Mouse (Mus musculus): ENCODE data around the gene Rpl41. TPM values are rescaled to one million over a fixed set of nuclear protein-coding genes. Genes with fewer than 3 reads are reported as not detected.
"Not testable (repeated sequence)": the region's sequence is repeated elsewhere in the genome, so short reads cannot be mapped to it uniquely, and the experiment has no call there.

The Rpl41 gene
- polyA plus RNA-seq, 1 experiment from 2014 or later, result 2,372 TPM

DNA sequence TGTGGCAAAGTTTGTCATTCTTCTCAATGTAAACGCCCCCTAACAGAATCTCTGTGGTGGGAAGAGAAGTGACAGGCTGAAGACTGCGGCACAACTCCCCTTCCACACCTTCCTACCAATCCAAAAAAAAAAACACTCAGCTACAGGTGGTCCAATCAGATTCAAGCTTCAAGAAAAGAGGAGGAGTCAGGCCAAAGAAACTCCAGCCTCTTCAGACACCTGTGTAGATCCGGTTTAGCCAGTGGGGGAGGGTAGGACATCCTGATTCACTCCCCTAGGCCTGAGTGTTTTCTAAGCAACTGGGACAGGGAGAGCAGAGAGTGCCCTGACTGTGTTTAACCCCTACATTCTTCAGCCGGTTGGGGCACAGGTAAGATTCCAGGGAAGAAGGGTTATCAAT, 35.3 kb upstream of the Rpl41 start:
- H3K9ac ChIP-seq (replicated peaks), result no peak overlapping the region
- peaks cover 6% of the 10 kb centered on the region for H3K4me1 ChIP-seq
- ATAC-seq (ENCODE audit: low FRiP score), result no peak
- H3K4me2 ChIP-seq, result no peak overlapping the region
- no peak overlapping the region for H3K4me3 ChIP-seq (replicated peaks)
- H3K9me3 ChIP-seq (replicated peaks), result no peaks in the 10 kb centered on the region
- 7% methylated on average over 4 of the region's 4 CpGs for WGBS
- no peaks in the 10 kb centered on the region for H3K36me3 ChIP-seq
- H3K27ac ChIP-seq (replicated peaks), result no peak overlapping the region
- peaks cover 46% of the 10 kb centered on the region for H3K27me3 ChIP-seq (replicated peaks)

DNA sequence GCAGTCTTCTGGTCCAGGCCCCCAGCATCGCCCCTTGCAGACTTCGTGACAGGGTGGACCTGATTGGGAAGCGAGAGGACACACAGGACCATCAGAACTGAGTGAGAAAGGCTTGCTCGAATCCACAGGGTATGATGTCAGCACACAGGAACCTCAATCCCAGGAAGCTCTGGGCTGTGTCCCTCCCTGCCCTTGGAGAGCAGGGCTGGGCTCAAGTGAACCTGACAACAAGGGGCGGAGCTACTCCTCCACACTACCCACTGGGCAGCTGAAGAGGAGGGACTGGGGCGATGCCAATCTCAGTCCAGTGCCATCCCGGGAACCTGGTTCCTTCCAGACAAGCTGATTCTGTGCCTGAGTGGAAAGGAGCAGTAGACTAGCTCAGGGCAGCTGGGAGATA, 34.5 kb upstream of the Rpl41 start:
- Histone ChIP-seq H3K9ac (replicated peaks) (no peak overlapping the region), H3K27me3 (replicated peaks) (peaks cover 39% of the 10 kb centered on the region), H3K27ac (replicated peaks) (no peak overlapping the region), H3K36me3 (no peaks in the 10 kb centered on the region), H3K9me3 (replicated peaks) (no peaks in the 10 kb centered on the region), H3K4me1 (no peaks in the 10 kb centered on the region), H3K4me2 (no peak overlapping the region), H3K4me3 (replicated peaks) (no peak overlapping the region)
- 30% methylated on average over 7 of the region's 7 CpGs for WGBS
- ATAC-seq (ENCODE audit: low FRiP score), result no peak

DNA sequence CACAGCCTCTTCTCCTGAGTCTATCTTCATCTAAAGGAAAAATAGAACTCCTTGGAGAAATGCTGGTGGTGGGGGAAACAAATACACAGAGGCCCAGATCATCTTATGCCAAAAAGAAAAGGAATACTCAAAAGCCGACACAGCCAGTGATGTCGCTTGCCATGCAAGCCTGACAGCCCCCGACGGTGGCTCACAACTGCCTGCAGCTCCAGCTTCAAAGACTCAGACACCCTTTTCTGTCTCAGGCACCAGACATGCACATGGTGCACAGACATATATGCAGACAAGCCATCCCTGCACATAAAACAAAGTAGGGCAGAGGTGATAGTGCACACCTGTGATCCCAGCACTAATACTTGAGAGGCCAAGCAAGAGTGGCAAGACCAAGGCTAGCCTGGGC, 30.6 kb upstream of the Rpl41 start:
- Histone ChIP-seq H3K9me3 (replicated peaks) (no peaks in the 10 kb centered on the region), H3K27me3 (replicated peaks) (peaks cover 9% of the 10 kb centered on the region), H3K27ac (replicated peaks) (no peak overlapping the region), H3K4me1 (no peaks in the 10 kb centered on the region), H3K9ac (replicated peaks) (no peak overlapping the region), H3K36me3 (no peaks in the 10 kb centered on the region), H3K4me2 (no peak overlapping the region), H3K4me3 (replicated peaks) (no peak overlapping the region)
- 91% methylated on average over 4 of the region's 4 CpGs for WGBS
- no peak for ATAC-seq (ENCODE audit: low FRiP score)

DNA sequence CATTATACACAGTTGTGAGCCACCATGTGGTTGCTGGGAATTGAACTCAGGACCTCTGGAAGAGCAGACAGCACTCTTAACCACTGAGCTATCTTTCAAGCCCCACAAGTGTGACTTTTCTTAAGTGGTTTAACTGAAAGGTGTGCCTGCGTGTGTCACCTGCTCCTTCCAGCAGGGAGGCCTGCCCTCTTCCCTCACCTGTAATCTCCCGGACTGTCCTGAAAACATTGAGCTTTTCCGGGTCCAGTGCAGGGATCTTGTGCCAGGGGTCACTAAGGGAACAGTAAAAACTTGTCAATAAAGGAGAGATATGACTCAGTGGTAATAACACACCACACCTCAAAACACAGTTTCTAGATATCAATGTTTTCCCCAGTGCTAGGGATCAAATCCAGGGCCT, 30.2 kb upstream of the Rpl41 start:
- ATAC-seq (ENCODE audit: low FRiP score), result no peak
- 93% methylated on average over 3 of the region's 3 CpGs for WGBS
- Histone ChIP-seq H3K4me1 (no peaks in the 10 kb centered on the region), H3K4me2 (no peak overlapping the region), H3K4me3 (replicated peaks) (no peak overlapping the region), H3K9me3 (replicated peaks) (no peaks in the 10 kb centered on the region), H3K27me3 (replicated peaks) (peaks cover 5% of the 10 kb centered on the region), H3K27ac (replicated peaks) (no peak overlapping the region), H3K36me3 (no peaks in the 10 kb centered on the region), H3K9ac (replicated peaks) (no peak overlapping the region)

GRCm38 (mm10) chr10:128578330-128578729, 29.2 kb upstream of the Rpl41 start:
- 85% methylated on average over 11 of the region's 11 CpGs for WGBS
- no peaks in the 10 kb centered on the region for H3K36me3 ChIP-seq
- H3K4me2 ChIP-seq, result no peak overlapping the region
- H3K9me3 ChIP-seq (replicated peaks), result no peaks in the 10 kb centered on the region
- H3K4me3 ChIP-seq (replicated peaks), result no peak overlapping the region
- H3K27me3 ChIP-seq (replicated peaks), result no peaks in the 10 kb centered on the region; the same call in 1 of the 2 replicates
- H3K9ac ChIP-seq (replicated peaks), result no peak overlapping the region
- H3K27ac ChIP-seq (replicated peaks), result no peak overlapping the region
- no peaks in the 10 kb centered on the region for H3K4me1 ChIP-seq
- no peak for ATAC-seq (ENCODE audit: low FRiP score)

DNA sequence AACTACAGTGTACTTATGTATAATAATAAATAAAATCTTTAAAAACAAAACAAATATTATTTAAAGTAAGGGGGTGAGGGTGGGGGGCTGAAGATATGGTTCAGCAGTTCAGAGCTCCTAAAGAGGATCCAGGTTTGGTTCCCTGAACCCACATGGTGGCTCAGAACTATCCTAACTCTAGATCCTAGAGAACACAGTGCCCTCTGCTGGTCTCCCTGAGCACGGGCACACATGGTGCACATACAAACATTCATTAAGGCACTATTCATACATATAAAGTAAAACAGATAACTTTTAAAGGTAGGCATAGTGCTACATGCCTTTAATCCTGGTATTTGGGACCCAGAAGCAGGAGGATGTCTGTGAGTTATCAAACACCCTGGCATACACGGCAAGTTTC, 26.0 kb upstream of the Rpl41 start:
- H3K36me3 ChIP-seq, result no peaks in the 10 kb centered on the region
- H3K9me3 ChIP-seq (replicated peaks), result no peaks in the 10 kb centered on the region
- H3K27ac ChIP-seq (replicated peaks), result no peak overlapping the region
- H3K4me3 ChIP-seq (replicated peaks), result no peak overlapping the region
- ATAC-seq (ENCODE audit: low FRiP score), result no peak
- H3K9ac ChIP-seq (replicated peaks), result no peak overlapping the region
- no peaks in the 10 kb centered on the region for H3K4me1 ChIP-seq
- WGBS, result 91% methylated on average over 2 of the region's 2 CpGs
- H3K27me3 ChIP-seq (replicated peaks), result no peaks in the 10 kb centered on the region
- no peak overlapping the region for H3K4me2 ChIP-seq

- peaks cover 20% of the 10 kb centered on the region for H3K36me3 ChIP-seq
- peak within 1 kb of the TSS; percentile 93 for H3K27ac ChIP-seq (replicated peaks)
- ATAC-seq (ENCODE audit: low FRiP score), result peak; percentile 99
- peak within 1 kb of the TSS; percentile 93 for H3K9ac ChIP-seq (replicated peaks)
- no peaks in the 10 kb centered on the region for H3K9me3 ChIP-seq (replicated peaks)
- H3K4me3 ChIP-seq (replicated peaks), result peak within 1 kb of the TSS; percentile 92
- no peaks in the 10 kb centered on the region for H3K27me3 ChIP-seq (replicated peaks)
- peaks cover 25% of the 10 kb centered on the region for H3K4me1 ChIP-seq
- under 1% methylated on average over 58 of the region's 58 CpGs for WGBS
- peak within 1 kb of the TSS; percentile 92 for H3K4me2 ChIP-seq
Observed at GRCm38 (mm10) chr10:128565788-128566531, 16.9 kb upstream of the Rpl41 start, which contains the start of gene Pa2g4. Gene Pa2g4, minus strand, starts transcription at chr10:128565987.

DNA sequence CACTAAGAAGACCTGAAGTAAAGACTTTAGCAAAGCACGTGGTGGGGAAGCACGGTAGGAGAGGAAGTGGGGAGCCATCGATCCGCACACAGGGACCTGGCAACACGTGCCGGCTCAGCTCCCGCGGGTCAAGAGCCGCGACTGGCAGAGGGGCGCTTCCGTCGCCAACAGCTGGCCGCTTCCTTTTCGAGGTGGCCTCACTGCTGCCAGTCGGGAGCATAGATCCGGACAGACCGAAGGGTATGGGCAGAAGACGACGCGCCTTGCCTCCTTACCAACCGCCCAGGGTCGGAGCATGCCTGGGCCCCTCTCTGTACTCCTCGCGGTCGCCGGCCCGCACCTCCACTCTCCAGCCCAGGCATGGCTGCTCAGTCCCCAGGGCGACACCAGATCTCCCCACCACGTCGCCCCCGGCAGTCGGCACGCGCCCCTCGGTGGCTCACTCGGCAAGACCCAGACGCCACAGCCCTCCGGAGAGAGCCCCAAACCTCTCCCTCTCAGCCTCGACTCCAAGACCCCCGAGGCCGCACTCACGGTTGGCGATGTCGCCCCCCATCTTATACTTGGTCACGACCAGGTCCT, 16.2 kb upstream of the Rpl41 start:
- no peaks in the 10 kb centered on the region for H3K27me3 ChIP-seq (replicated peaks)
- peak overlapping the region; percentile 92 for H3K4me2 ChIP-seq
- H3K27ac ChIP-seq (replicated peaks), result peak overlapping the region; percentile 93
- under 1% methylated on average over 45 of the region's 46 CpGs for WGBS
- H3K4me3 ChIP-seq (replicated peaks), result peak overlapping the region; percentile 92
- H3K36me3 ChIP-seq, result peaks cover 27% of the 10 kb centered on the region
- H3K9ac ChIP-seq (replicated peaks), result peak overlapping the region; percentile 93
- ATAC-seq (ENCODE audit: low FRiP score), result peak; percentile 57
- peaks cover 25% of the 10 kb centered on the region for H3K4me1 ChIP-seq
- H3K9me3 ChIP-seq (replicated peaks), result no peaks in the 10 kb centered on the region

DNA sequence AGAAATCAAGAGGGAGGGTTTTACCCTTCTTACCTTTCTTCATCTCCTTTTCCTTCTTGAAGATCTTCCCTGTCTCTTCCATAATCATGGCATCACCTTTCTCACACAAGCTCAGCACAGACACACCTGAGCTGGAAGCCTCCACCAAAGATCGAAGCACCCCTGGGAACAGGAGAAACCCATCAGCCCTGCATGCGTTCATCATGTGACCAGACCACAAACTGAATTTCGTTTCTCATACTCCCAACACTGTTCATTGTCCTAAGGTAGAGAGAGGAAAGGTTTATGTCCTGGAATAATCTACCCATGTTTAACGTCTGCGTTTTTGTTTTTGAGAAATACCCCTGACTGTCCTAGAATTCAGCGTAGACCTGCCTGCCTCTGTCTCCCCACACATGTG, 14.4 kb upstream of the Rpl41 start:
- no peak for ATAC-seq (ENCODE audit: low FRiP score)
- Histone ChIP-seq H3K9me3 (replicated peaks) (no peaks in the 10 kb centered on the region), H3K27me3 (replicated peaks) (no peaks in the 10 kb centered on the region), H3K36me3 (peaks cover 43% of the 10 kb centered on the region), H3K9ac (replicated peaks) (peak overlapping the region; percentile 93; the same call in 1 of the 2 replicates), H3K4me2 (no peak overlapping the region), H3K27ac (replicated peaks) (no peak overlapping the region), H3K4me3 (replicated peaks) (0 out of 2 replicates have a peak overlapping the region, but pooled peaks have one; percentile 92), H3K4me1 (peaks cover 25% of the 10 kb centered on the region)
- 91% methylated on average over 6 of the region's 6 CpGs for WGBS

- no peaks in the 10 kb centered on the region for H3K9me3 ChIP-seq (replicated peaks)
- H3K27me3 ChIP-seq (replicated peaks), result no peaks in the 10 kb centered on the region
- 89% methylated on average over 6 of the region's 6 CpGs for WGBS
- peaks cover 50% of the 10 kb centered on the region for H3K36me3 ChIP-seq
- H3K9ac ChIP-seq (replicated peaks), result no peak overlapping the region
- ATAC-seq (ENCODE audit: low FRiP score), result no peak
- H3K27ac ChIP-seq (replicated peaks), result no peak overlapping the region
- no peak overlapping the region for H3K4me2 ChIP-seq
- no peaks in the 10 kb centered on the region for H3K4me1 ChIP-seq
- no peak overlapping the region for H3K4me3 ChIP-seq (replicated peaks)
Observed at GRCm38 (mm10) chr10:128556963-128557362, 7.9 kb upstream of the Rpl41 start.

DNA sequence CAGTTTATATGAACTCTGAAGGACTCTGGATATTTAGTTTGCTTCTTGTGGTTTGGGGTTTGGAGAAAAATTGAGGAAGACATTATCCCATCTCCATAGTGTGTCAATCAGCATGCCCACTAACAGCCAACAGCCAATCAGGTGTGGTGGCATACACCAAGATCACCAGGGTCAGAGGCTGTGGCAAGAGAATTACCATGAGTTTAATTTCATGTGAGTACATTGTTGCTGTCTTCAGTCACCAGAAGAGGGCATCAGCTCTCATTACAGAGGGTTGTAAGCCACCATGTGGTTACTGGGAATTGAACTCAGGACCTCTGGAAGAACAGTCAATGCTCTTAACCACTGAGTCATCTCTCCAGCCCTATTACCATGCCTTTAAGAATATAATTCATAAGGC, 7.2 kb upstream of the Rpl41 start:
- H3K36me3 ChIP-seq, result peaks cover 43% of the 10 kb centered on the region
- no peaks in the 10 kb centered on the region for H3K4me1 ChIP-seq
- H3K9ac ChIP-seq (replicated peaks), result no peak overlapping the region
- ATAC-seq (ENCODE audit: low FRiP score), result no peak
- H3K4me2 ChIP-seq, result no peak overlapping the region
- no peaks in the 10 kb centered on the region for H3K27me3 ChIP-seq (replicated peaks)
- H3K9me3 ChIP-seq (replicated peaks), result no peaks in the 10 kb centered on the region
- no peak overlapping the region for H3K27ac ChIP-seq (replicated peaks)
- H3K4me3 ChIP-seq (replicated peaks), result no peak overlapping the region

DNA sequence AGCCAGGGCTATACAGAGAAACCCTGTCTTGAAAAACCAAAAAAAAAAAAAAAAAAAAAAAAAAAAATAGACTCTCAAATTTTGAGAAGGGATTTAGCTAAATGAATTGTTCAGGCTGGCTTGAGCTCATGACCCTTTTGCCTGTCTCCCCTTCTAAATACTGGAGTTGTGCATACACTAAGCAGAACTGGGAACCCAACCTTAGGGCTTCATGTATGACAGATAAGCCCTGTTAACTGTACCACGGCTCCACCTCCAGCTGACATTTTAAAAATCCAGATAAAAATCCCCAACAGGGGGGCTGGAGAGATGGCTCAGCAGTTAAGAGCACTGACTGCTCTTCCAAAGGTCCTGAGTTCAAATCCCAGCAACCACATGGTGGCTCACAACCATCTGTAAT, 6.5 kb upstream of the Rpl41 start:
- H3K27ac ChIP-seq (replicated peaks); H3K27me3 ChIP-seq (replicated peaks); ATAC-seq (ENCODE audit: low FRiP score); H3K4me1 ChIP-seq; H3K4me2 ChIP-seq; H3K4me3 ChIP-seq (replicated peaks); H3K9ac ChIP-seq (replicated peaks); H3K9me3 ChIP-seq (replicated peaks): not testable (repeated sequence)
- H3K36me3 ChIP-seq, result peaks cover 36% of the 10 kb centered on the region
- 100% methylated on average over 1 of the region's 1 CpGs for WGBS
